Mouse (Mus musculus): ENCODE results near the gene Art2b. TPM values are rescaled to one million over a fixed set of nuclear protein-coding genes. Genes with fewer than 3 reads are reported as not detected.
"Not testable (repeated sequence)": the region's sequence is repeated elsewhere in the genome, so short reads cannot be mapped to it uniquely, and the experiment has no call there.

Art2b gene
- polyA plus RNA-seq, 1 experiment, result not detected

DNA sequence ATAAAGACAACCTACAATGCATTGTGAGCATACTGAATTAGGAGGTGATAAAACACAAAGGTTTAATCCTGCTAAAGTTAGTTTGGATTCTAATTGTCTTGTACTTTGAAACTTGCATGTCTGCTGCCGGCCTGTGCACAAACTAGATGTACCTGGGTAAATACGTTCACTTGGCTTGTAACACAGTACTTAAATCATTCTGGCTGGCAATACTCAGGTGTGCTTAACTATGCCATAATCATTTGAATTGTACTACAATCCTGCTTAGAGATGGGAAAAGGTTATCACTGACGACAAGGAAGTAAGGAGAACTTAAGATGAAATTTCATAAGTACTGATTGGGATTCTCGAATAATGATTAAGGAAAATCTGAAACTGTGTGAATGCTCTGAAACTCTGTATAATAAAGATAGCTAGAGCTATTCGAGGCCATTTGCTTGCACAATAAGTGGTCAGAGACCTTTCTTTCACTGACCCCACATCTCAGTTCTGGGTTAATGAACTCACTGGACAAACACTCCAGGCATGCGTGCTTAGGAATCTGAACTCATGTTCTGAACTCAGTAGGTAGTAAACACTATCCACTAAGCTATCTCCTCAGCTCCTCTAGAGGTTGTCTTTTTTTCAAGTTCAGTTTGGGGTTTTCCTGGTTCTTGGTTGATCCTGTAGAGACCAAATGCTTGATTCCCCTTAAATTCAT, 30.9 kb upstream of the Art2b start:
- Histone ChIP-seq H3ac (ENCODE audit: control insufficient read depth, insufficient read length) (no peak overlapping the region), H3K27me3 (ENCODE audit: control insufficient read depth, insufficient read depth, insufficient read length) (peaks cover 12% of the 10 kb centered on the region), H3K4me2 (ENCODE audit: low read depth) (no peak overlapping the region), H3K36me3 (ENCODE audit: control insufficient read depth, insufficient read depth) (no peaks in the 10 kb centered on the region), H3K4me3 (no peak overlapping the region), H3K79me2 (ENCODE audit: control insufficient read depth, insufficient read depth) (no peaks in the 10 kb centered on the region)
- TF ChIP-seq USF1 (IDR thresholded peaks at IDR 0.05; ENCODE audit: low read depth), result no peak
- no peak for TF ChIP-seq POLR2AphosphoS2 (IDR thresholded peaks at IDR 0.05; ENCODE audit: insufficient read length, low read depth)
- TF ChIP-seq MYOD1 (IDR thresholded peaks at IDR 0.05; ENCODE audit: control insufficient read depth in 1 of 3, insufficient read length in 2 of 3, low read depth in 2 of 3), result no peak
- TF ChIP-seq MYOG (IDR thresholded peaks at IDR 0.05; ENCODE audit: control insufficient read depth in 1 of 3, insufficient read depth in 1 of 3, insufficient read length in 2 of 3, low read depth in 2 of 3), result no peak
- TF ChIP-seq SRF (IDR thresholded peaks at IDR 0.05; ENCODE audit: control insufficient read depth, insufficient read length, low read depth), result no peak
- TF ChIP-seq TCF12 (IDR thresholded peaks at IDR 0.05; ENCODE audit: insufficient read depth, poor library complexity, severe bottlenecking), result no peak
- TF ChIP-seq POLR2A (IDR thresholded peaks at IDR 0.05; ENCODE audit: insufficient read length, low read depth), result no peak
- no peak for TF ChIP-seq CEBPB (IDR thresholded peaks at IDR 0.05; ENCODE audit: insufficient read depth, poor library complexity, severe bottlenecking)
- TF ChIP-seq MAX (IDR thresholded peaks at IDR 0.05; ENCODE audit: low read depth), result no peak
- no peak for TF ChIP-seq TCF3 (IDR thresholded peaks at IDR 0.05; ENCODE audit: insufficient read length, low read depth)
- no peak for TF ChIP-seq E2F4 (IDR thresholded peaks at IDR 0.05; ENCODE audit: insufficient read depth)
- no peak for TF ChIP-seq REST (IDR thresholded peaks at IDR 0.05; ENCODE audit: insufficient read depth, insufficient read length)

DNA sequence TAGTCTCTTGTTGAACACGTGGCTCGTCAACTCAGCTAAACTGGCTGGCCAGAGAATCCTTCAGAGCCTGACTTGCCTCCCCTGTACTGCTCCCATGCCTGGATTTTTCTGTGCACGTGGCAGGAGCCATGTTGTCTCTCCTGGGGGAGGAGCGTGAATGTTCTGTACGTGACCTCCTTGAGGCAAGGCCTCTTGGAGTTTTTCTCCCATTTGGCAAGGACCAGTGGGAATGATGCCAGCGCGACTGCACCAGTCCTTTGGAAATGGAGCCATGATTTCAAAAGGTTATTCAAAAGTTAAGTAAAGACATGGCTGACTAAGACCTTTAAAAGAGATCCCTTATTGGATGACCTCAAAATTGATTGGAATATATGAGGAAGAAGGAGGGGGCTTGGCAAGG, 30.0 kb upstream of the Art2b start:
- no peak overlapping the region for H3K4me3 ChIP-seq
- H3K4me2 ChIP-seq (ENCODE audit: low read depth), result no peak overlapping the region
- H3ac ChIP-seq (ENCODE audit: control insufficient read depth, insufficient read length), result no peak overlapping the region
- TF ChIP-seq TCF12 (IDR thresholded peaks at IDR 0.05; ENCODE audit: insufficient read depth, poor library complexity, severe bottlenecking) (no peak), POLR2A (IDR thresholded peaks at IDR 0.05; ENCODE audit: insufficient read length, low read depth) (no peak), MYOG (IDR thresholded peaks at IDR 0.05; ENCODE audit: control insufficient read depth in 1 of 3, insufficient read depth in 1 of 3, insufficient read length in 2 of 3, low read depth in 2 of 3) (no peak), MYOD1 (IDR thresholded peaks at IDR 0.05; ENCODE audit: control insufficient read depth in 1 of 3, insufficient read length in 2 of 3, low read depth in 2 of 3) (no peak), E2F4 (IDR thresholded peaks at IDR 0.05; ENCODE audit: insufficient read depth) (no peak), REST (IDR thresholded peaks at IDR 0.05; ENCODE audit: insufficient read depth, insufficient read length) (no peak), TCF3 (IDR thresholded peaks at IDR 0.05; ENCODE audit: insufficient read length, low read depth) (no peak)
- peaks cover 12% of the 10 kb centered on the region for H3K27me3 ChIP-seq (ENCODE audit: control insufficient read depth, insufficient read depth, insufficient read length)
- no peaks in the 10 kb centered on the region for H3K36me3 ChIP-seq (ENCODE audit: control insufficient read depth, insufficient read depth)
- H3K79me2 ChIP-seq (ENCODE audit: control insufficient read depth, insufficient read depth), result no peaks in the 10 kb centered on the region

DNA sequence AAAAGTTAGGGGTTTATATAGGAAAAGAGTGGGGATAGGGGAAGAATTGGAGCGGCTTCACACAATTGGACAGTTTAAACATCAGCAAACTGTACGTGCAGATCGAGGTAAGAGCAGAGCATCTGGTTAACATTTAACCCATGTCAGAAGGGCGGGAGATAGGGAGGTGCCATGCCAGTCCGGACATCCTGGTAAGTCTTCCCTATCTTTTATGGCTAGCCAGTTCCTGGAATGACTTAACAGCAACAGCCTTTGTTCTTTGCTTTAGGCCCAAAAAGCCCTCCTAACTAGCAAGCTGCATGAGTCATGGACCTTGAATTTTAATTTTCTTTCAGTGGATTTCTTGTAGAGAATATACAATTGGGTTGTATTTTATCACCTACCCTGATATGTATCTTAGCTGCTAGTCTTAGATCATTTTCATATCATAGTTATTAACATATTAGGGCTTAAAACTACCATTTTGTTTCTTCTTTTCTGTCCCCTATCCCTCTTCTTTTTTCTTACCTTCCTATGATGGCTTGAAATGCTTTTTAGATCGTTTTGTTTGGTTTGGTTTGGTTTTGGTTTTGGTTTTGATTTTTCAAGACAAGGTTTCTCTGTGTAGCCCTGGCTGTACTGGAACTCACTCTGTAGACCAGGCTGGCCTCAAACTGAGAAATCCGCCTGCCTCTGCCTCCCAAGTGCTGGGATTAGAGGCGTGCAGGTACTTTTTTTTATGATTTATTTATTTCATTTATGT, 27.6 kb upstream of the Art2b start:
- peaks cover 12% of the 10 kb centered on the region for H3K27me3 ChIP-seq (ENCODE audit: control insufficient read depth, insufficient read depth, insufficient read length)
- not testable (repeated sequence) for H3ac ChIP-seq (ENCODE audit: control insufficient read depth, insufficient read length); H3K36me3 ChIP-seq (ENCODE audit: control insufficient read depth, insufficient read depth)

GRCm38 (mm10) chr7:101607845-101608244, 22.4 kb upstream of the Art2b start:
- H3K4me3 ChIP-seq, result no peak overlapping the region
- no peak overlapping the region for H3K4me2 ChIP-seq (ENCODE audit: low read depth)
- no peaks in the 10 kb centered on the region for H3K36me3 ChIP-seq (ENCODE audit: control insufficient read depth, insufficient read depth)
- TF ChIP-seq E2F4 (IDR thresholded peaks at IDR 0.05; ENCODE audit: insufficient read depth) (no peak), MYOD1 (IDR thresholded peaks at IDR 0.05; ENCODE audit: control insufficient read depth in 1 of 3, insufficient read length in 2 of 3, low read depth in 2 of 3) (no peak), TCF3 (IDR thresholded peaks at IDR 0.05; ENCODE audit: insufficient read length, low read depth) (no peak), POLR2AphosphoS2 (IDR thresholded peaks at IDR 0.05; ENCODE audit: insufficient read length, low read depth) (no peak), CEBPB (IDR thresholded peaks at IDR 0.05; ENCODE audit: insufficient read depth, poor library complexity, severe bottlenecking) (no peak), MYOG (IDR thresholded peaks at IDR 0.05; ENCODE audit: control insufficient read depth in 1 of 3, insufficient read depth in 1 of 3, insufficient read length in 2 of 3, low read depth in 2 of 3) (no peak)
- H3K27me3 ChIP-seq (ENCODE audit: control insufficient read depth, insufficient read depth, insufficient read length), result no peaks in the 10 kb centered on the region
- H3K79me2 ChIP-seq (ENCODE audit: control insufficient read depth, insufficient read depth), result no peaks in the 10 kb centered on the region
- no peak overlapping the region for H3ac ChIP-seq (ENCODE audit: control insufficient read depth, insufficient read length)

More for the DNA sequence above, 27.6 kb upstream of the Art2b start:
- H3K79me2 ChIP-seq (ENCODE audit: control insufficient read depth, insufficient read depth); H3K4me2 ChIP-seq (ENCODE audit: low read depth); H3K4me3 ChIP-seq: not testable (repeated sequence)

GRCm38 (mm10) chr7:101600406-101600805, 15.0 kb upstream of the Art2b start:
- no peak for TF ChIP-seq MYOG (IDR thresholded peaks at IDR 0.05; ENCODE audit: control insufficient read depth in 1 of 3, insufficient read depth in 1 of 3, insufficient read length in 2 of 3, low read depth in 2 of 3)
- TF ChIP-seq CEBPB (IDR thresholded peaks at IDR 0.05; ENCODE audit: insufficient read depth, poor library complexity, severe bottlenecking), result no peak
- TF ChIP-seq USF1 (IDR thresholded peaks at IDR 0.05; ENCODE audit: low read depth), result no peak
- TF ChIP-seq SRF (IDR thresholded peaks at IDR 0.05; ENCODE audit: control insufficient read depth, insufficient read length, low read depth), result no peak
- TF ChIP-seq POLR2AphosphoS2 (IDR thresholded peaks at IDR 0.05; ENCODE audit: insufficient read length, low read depth), result no peak
- no peak for TF ChIP-seq MAX (IDR thresholded peaks at IDR 0.05; ENCODE audit: low read depth)
- TF ChIP-seq TCF3 (IDR thresholded peaks at IDR 0.05; ENCODE audit: insufficient read length, low read depth), result no peak
- no peak for TF ChIP-seq REST (IDR thresholded peaks at IDR 0.05; ENCODE audit: insufficient read depth, insufficient read length)
- TF ChIP-seq POLR2A (IDR thresholded peaks at IDR 0.05; ENCODE audit: insufficient read length, low read depth), result no peak
- TF ChIP-seq MYOD1 (IDR thresholded peaks at IDR 0.05; ENCODE audit: control insufficient read depth in 1 of 3, insufficient read length in 2 of 3, low read depth in 2 of 3), result no peak
- no peak for TF ChIP-seq E2F4 (IDR thresholded peaks at IDR 0.05; ENCODE audit: insufficient read depth)
- H3K79me2 ChIP-seq (ENCODE audit: control insufficient read depth, insufficient read depth), result no peaks in the 10 kb centered on the region

More at GRCm38 (mm10) chr7:101600406-101600805, 15.0 kb upstream of the Art2b start:
- no peak overlapping the region for H3ac ChIP-seq (ENCODE audit: control insufficient read depth, insufficient read length)
- no peak overlapping the region for H3K4me3 ChIP-seq
- H3K4me2 ChIP-seq (ENCODE audit: low read depth), result no peak overlapping the region
- H3K36me3 ChIP-seq (ENCODE audit: control insufficient read depth, insufficient read depth), result no peaks in the 10 kb centered on the region
- peaks cover 5% of the 10 kb centered on the region for H3K27me3 ChIP-seq (ENCODE audit: control insufficient read depth, insufficient read depth, insufficient read length)
